Mouse (Mus musculus) retina, postnatal 1 day (tissue): ENCODE data around the gene Tuba3a.
"Not testable (repeated sequence)": the region's sequence is repeated elsewhere in the genome, so short reads cannot be mapped to it uniquely, and the experiment has no call there.

Experiments used
- DNase-seq: peaks from one replicate; pipeline ENCODE4 v3.0.0-alpha.2; 2012

Tuba3a gene

DNA sequence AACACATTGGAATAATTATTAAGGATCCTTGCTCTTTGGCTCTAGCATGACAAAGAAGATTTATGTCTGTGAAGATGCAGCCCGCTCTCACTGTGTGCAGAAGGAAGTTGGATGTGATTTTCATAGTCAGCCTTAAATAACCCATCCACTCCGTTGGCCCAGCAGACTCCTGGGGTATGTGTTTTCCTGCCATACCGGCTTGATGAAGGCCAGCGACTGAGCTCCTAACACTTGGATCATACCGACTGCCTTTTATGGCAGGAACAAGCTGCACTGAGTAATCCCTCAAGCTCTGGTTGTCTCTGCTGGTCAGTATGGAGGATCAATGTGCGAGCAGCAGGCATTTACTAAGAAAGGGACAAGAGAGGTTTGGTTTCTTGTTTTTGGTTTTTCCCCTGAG, 19.6 kb upstream of the Tuba3a start:
- no peak for DNase-seq

DNA sequence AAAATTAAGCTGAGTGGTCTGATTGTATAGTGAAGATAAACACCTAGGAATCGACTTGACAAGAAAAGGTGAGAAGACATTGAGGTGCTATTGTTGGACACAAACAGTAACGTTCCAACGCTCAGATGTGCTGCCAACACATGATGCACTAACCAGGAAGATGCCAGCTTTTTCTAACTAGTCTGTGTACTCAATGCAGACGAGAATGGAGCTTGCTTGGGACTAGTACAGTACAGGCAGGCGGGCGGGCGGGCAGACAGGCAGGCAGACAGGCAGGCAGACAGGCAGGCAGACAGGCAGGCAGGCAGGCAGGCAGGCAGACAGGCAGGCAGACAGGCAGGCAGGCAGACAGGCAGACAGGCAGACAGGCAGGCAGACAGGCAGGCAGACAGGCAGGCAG, 18.6 kb upstream of the Tuba3a start:
- not testable (repeated sequence) for DNase-seq

GRCm38 (mm10) chr6:125303242-125303641, 17.4 kb upstream of the Tuba3a start:
- DNase-seq: no peak

DNA sequence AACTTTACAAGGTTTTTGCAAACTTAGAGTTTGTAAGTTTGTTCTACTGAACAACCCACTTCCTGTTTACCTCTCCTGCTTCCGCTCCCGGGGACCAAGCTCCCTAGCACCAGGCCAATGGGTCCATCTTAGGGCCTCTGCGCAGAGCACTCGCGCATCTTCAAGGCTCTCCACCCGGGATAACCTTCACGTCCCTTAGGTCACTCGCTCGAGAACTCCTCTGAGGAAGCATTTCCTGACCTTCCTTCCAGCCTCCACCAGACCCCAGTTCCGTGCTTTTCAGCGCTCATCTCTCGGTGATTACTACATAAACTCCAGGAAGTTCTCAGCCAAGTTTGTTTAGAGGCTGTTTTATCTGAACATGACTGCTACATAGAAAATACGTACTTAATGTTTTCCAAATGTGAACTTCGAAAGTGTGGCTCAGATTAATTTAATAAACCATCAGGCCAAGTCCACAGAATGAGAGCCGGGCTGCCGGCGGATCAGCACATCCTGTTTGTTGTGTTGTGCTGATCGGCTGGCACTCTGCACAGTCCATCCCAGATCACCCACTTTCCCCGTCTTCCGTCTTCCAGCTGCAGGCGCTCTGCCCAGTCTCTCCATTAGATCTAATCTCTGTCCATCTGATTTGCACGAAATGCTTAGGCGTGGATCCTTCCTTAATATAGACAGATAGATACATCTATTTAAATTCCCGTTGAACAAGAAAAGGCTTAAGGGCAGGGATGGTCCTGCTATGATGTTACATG, 16.6 kb upstream of the Tuba3a start:
- no peak for DNase-seq

GRCm38 (mm10) chr6:125300982-125301381, 15.1 kb upstream of the Tuba3a start:
- no peak for DNase-seq

DNA sequence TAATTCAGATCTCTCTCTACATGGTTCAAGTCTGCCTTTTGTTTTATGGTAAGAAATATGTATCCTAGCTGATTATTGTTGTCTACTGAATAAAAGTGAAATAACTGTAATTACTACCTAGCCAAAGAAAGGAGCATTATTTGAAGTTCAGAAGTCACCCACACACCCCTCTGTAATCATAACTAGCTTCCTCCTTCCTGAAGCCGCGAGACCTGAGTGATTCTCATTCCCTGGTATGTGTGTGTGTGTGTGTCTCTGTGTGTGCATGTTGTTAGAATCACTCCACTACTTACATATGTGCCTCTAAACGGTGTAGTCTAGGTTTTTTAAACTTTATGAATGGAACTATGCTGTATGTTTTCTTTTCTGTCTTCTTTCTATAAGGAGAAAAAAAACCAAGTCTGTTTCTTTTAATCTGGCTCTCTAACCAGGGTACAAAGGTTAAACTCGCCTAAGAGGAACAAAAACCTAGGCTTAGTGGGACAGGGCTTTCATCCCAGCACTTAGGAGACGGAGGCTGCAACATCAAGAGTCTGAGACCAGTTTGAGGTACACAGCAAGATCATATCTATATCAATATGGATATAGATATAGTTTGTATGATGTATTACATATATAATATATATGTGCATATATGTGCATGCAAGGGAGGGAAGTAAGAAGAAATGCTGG, 11.4 kb upstream of the Tuba3a start:
- no peak for DNase-seq

- DNase-seq: no peak
Observed at GRCm38 (mm10) chr6:125294049-125294448, 8.2 kb upstream of the Tuba3a start.

GRCm38 (mm10) chr6:125292256-125292655, 6.4 kb upstream of the Tuba3a start:
- no peak for DNase-seq

DNA sequence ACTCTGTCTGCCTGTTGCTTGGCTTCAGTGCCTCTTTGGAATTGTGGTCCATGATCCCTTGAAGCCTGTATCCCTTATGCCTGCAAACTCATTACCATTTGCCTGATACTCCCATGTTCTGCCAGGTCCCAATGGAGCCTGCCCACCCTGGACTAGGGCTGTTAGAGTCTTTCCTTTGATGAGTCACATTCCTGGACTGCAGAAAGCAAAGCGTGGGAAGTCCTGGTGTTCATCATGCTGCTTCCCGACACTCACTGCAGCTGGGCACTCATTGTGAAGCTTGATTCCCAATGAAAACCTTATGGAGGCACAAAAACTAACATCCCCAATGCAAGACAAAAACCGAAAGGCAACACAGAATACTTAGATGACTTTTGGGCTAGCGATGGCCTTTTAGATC, 5.5 kb upstream of the Tuba3a start:
- no peak for DNase-seq

GRCm38 (mm10) chr6:125288730-125289129, 2.9 kb upstream of the Tuba3a start:
- no peak for DNase-seq

DNA sequence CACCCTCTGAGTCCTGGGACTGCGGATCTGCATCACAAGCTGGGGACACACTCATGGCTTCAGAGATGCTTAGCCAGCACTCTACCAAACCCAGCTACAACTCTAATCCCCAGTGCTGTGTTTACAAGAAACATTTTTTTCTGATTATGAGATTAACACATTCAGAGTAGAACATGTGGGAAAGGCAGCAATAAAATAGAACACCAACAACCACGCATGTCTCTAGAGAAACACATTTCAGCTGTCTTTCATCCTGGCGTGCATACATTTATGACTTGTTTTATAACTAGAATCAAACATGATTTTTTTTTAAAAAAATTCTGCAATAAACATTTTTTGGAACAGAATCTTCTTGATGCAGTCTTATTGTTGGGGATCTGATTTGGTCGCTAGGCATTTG, 1.1 kb upstream of the Tuba3a start:
- DNase-seq: no peak

- no peak for DNase-seq
Observed at GRCm38 (mm10) chr6:125284751-125285150, 1.1 kb downstream of the Tuba3a start.

- no peak for DNase-seq
Observed at GRCm38 (mm10) chr6:125284250-125284649, 1.6 kb downstream of the Tuba3a start.

DNA sequence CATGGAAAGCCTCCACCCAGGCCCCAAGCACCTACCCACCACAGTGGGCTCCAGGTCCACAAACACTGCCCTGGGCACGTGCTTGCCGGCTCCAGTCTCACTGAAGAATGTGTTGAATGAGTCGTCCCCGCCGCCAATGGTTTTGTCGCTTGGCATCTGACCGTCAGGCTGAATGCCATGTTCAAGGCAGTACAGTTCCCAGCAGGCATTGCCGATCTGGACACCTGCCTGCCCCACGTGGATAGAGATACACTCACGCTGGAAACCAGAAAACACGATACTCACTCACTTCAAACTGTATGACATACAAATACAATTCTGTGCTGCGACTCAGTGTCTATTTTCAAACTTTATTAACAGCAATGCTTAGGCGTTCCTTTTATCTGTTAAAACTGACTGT, 3.1 kb downstream of the Tuba3a start:
- DNase-seq: not testable (repeated sequence)

DNA sequence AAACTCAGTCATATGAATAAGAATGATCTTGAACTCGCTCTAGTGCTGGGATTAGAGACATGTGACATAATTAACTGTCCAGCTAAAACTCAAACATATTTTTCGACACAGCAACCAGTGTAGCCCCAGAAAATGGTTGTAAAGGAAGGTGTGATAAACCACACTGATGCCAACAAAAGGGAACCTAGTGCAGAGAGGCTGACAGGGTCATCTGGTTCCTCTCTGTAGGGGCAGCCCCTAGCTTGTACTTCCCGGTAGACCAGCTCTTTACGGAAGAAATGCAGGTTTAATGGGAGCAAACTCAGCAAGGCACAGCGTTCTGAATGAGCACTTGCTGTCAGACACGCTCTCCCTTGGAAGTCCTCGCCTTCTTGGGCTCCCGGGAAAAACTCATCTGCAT, 6.1 kb downstream of the Tuba3a start:
- no peak for DNase-seq

DNA sequence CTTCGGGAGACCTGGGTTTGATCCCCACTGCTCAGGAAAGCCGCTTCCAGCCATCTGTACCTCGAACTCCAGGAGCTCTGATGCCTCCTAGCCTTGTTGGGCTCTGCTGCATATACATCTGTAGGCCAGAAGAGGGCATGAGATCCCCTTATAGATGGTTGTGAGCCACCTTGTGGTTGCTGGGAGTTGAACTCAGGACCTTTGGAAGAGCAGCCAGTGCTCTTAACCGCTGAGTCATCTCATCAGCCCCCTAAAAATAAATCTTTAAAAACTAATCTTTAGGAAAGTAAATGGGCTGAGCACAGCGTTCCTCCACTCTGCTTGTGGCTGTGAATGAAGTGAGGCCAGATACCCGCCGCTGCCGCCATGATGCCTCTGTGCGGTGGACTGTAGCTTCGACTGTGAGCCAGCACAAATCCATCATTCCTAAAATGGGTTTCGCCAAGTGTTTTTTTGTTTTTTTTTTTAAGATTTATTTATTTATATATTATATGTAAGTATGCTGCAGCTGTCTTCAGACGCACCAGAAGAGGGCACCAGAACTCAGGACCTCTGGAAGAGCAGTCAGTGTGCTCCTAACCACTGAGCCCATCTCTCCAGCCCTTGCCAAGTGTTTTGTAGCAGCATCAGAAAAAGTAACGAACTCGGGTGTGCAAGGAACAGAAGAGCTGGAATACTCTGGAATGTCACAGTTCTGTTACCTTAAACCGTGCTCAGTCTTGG, 10.8 kb downstream of the Tuba3a start:
- DNase-seq: peak; percentile 58

- no peak for DNase-seq
Observed at GRCm38 (mm10) chr6:125272228-125272785, 13.5 kb downstream of the Tuba3a start.

DNA sequence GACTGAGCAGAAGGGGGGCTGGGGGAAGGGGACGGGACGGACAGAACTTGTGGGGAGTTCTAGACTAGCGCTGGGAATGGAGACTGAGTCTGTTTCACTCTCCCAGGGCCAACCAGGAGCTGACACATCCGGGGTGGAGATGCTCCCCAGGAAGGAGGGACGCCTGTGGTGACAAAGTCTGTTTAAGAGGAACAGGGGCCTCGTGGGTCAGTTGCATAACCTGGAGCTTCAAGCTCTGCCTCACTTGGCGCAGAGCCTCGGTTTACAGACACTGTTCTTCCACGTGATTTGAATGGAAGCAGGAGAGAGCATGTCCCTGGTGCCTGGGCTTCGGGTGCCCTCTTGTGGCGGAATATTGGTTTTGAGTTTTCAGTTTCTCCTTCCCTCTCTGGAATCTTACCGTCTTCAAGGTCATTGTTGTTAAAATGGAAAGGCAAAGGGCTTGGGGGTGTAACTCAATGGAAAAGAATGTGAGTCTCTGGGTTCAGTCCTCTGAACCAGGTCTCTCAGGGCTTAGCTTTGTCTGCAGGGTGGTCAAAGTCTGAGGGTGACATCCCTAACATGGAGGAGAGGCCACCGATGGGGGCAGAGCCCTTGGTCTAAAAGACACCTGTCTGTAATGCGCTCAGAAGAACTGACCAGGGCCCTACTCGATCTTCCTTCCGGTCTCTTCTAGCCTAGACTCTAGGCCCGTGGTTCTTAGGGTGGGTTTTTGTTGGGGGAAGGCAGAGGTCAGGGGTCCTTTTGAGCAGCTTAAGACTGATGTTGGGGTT, 14.2 kb downstream of the Tuba3a start:
- DNase-seq: peak; percentile 92

- DNase-seq: no peak
Observed at GRCm38 (mm10) chr6:125268799-125269198, 17.0 kb downstream of the Tuba3a start.

- no peak for DNase-seq
Observed at GRCm38 (mm10) chr6:125267469-125267868, 18.4 kb downstream of the Tuba3a start.

- DNase-seq: not testable (repeated sequence)
Observed at GRCm38 (mm10) chr6:125266600-125266999, 19.2 kb downstream of the Tuba3a start.

GRCm38 (mm10) chr6:125266091-125266490, 19.8 kb downstream of the Tuba3a start:
- DNase-seq: no peak

GRCm38 (mm10) chr6:125265239-125265638, 20.6 kb downstream of the Tuba3a start:
- no peak for DNase-seq
